In the genomic region with DNA sequence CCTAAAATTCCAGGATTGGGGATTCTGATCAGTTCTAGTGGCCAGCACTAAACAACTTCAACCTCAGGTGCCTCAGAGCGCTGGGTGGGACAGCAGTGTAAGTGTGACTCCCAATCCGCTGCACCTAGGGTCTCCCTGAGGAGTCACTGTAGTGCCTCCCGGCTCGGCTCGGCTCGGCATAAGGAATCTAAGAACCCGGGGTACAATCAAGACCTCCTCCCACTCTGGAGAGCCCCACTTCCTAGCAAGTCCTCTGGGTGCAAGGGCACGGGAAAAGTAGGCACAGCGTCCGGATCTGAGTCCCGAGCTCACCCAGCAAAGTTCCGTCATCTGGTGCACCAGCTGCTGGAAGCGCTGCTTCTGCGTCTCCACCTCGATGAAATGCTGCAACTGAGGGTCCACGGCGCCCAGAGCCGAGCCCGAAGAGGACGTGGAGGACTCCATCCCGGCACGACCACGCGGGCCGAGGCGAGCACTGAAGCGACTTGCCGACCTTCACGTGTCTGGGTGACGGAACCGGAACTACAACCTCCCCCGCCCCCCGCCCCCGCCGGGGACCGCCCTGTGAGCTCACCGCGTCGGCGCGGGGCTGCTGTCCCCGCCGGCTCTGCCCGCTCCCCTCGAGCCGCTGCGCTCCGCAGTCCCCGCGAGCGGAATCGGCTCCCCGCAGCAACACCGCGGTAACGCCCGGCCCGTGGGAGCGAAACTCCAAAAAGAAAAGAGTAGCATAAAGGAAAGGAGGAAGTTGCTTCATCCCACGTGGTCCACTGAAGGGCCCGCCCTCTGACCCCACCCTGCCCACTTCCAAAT, we compare ENCODE assay signal across 8 mouse cellular contexts. TPM values are rescaled to one million over a fixed set of nuclear protein-coding genes. Genes with fewer than 3 reads are reported as not detected.
A peak's percentile ranks its signal among the peaks of the same experiment; 100 is the strongest.
DNase-seq lines count a peak whose midpoint lies in the region; ATAC-seq lines count a peak whose summit lies in the region.

Gene Timm8a1 (minus strand): TSS at position 721 of the 810 bp plus-strand sequence.

- no peaks in the 10 kb centered on the region for H3K36me3 ChIP-seq in embryonic facial prominence, embryonic 11.5 days (replicated peaks; ENCODE audit: control insufficient read depth, insufficient read depth, low read depth, low read length)
- 0 out of 2 replicates have a peak, but pooled peaks cover 2% of the 10 kb centered on the region for H3K36me3 ChIP-seq in limb, embryonic 15.5 days
- H3K36me3 ChIP-seq in midbrain, embryonic 16.5 days (ENCODE audit: control insufficient read depth, insufficient read depth, low read length) = no peaks in the 10 kb centered on the region

- no peaks in the 10 kb centered on the region for H3K4me1 ChIP-seq in embryonic facial prominence, embryonic 11.5 days (ENCODE audit: control insufficient read depth, insufficient read depth, low read length)
- H3K4me1 ChIP-seq in limb, embryonic 15.5 days = no peaks in the 10 kb centered on the region
- peaks cover 3% of the 10 kb centered on the region; the same call in 1 of the 2 replicates for H3K4me1 ChIP-seq in midbrain, embryonic 16.5 days (ENCODE audit: control insufficient read depth, insufficient read depth, low read length)

- H3K4me2 ChIP-seq in embryonic facial prominence, embryonic 11.5 days (ENCODE audit: low read depth, low read length) = peak within 1 kb of the TSS; percentile 49
- peak within 1 kb of the TSS; percentile 50 for H3K4me2 ChIP-seq in limb, embryonic 15.5 days
- H3K4me2 ChIP-seq in midbrain, embryonic 16.5 days (ENCODE audit: low read length) = peak within 1 kb of the TSS; percentile 66

- 20% methylated on average over 33 of the region's 61 CpGs for WGBS in embryonic facial prominence, embryonic 11.5 days
- WGBS in limb, embryonic 15.5 days = 9% methylated on average over 50 of the region's 61 CpGs
- WGBS in midbrain, embryonic 16.5 days = 27% methylated on average over 32 of the region's 61 CpGs

- peak within 1 kb of the TSS; percentile 65; the same call in 1 of the 2 replicates for H3K27ac ChIP-seq in embryonic facial prominence, embryonic 11.5 days (replicated peaks; ENCODE audit: low read depth, low read length)
- H3K27ac ChIP-seq in limb, embryonic 15.5 days = peak within 1 kb of the TSS; percentile 89
- H3K27ac ChIP-seq in midbrain, embryonic 16.5 days (ENCODE audit: low read length) = no peak within 1 kb of the TSS

- no peaks in the 10 kb centered on the region for H3K9me3 ChIP-seq in embryonic facial prominence, embryonic 11.5 days (replicated peaks; ENCODE audit: control insufficient read depth, low read length)
- no peaks in the 10 kb centered on the region for H3K9me3 ChIP-seq in limb, embryonic 15.5 days
- no peaks in the 10 kb centered on the region for H3K9me3 ChIP-seq in midbrain, embryonic 16.5 days (replicated peaks; ENCODE audit: control insufficient read depth, low read length, poor library complexity, severe bottlenecking)

- no peaks in the 10 kb centered on the region for H3K27me3 ChIP-seq in embryonic facial prominence, embryonic 11.5 days (ENCODE audit: control insufficient read depth, insufficient read depth, low read length)
- no peaks in the 10 kb centered on the region for H3K27me3 ChIP-seq in limb, embryonic 15.5 days
- H3K27me3 ChIP-seq in midbrain, embryonic 16.5 days (ENCODE audit: control insufficient read depth, insufficient read depth, low read depth, low read length) = no peaks in the 10 kb centered on the region

- ATAC-seq in embryonic facial prominence, embryonic 11.5 days (replicated peaks; ENCODE audit: insufficient number of reproducible peaks, low FRiP score, low TSS enrichment, low read depth) = peak; percentile 90
- peak; percentile 85 for ATAC-seq in limb, embryonic 15.5 days (ENCODE audit: insufficient number of reproducible peaks, low FRiP score, low TSS enrichment, low read depth)
- peak; percentile 95 for ATAC-seq in midbrain, embryonic 16.5 days

- H3K4me3 ChIP-seq in embryonic facial prominence, embryonic 11.5 days (ENCODE audit: low read depth, low read length) = peak within 1 kb of the TSS; percentile 41
- peak within 1 kb of the TSS; percentile 53 for H3K4me3 ChIP-seq in limb, embryonic 15.5 days
- peak within 1 kb of the TSS; percentile 46 for H3K4me3 ChIP-seq in midbrain, embryonic 16.5 days (ENCODE audit: low read depth, low read length)

- peak; percentile 85 for DNase-seq in 3134 (ENCODE audit: extremely low read depth, insufficient read length, low spot score)
- peak; percentile 74 for DNase-seq in adrenal gland, postnatal 10 days
- DNase-seq in embryonic facial prominence, embryonic 11.5 days (ENCODE audit: low spot score) = peak; percentile 67
- DNase-seq in heart, adult 18-20 months = peak; percentile 63 to 76
- peak; percentile 72 for DNase-seq in kidney, adult 18-20 months
- peak; percentile 63 to 69 for DNase-seq in spleen, postnatal 10 days (ENCODE audit: low spot score in 2 of 2)

- H3K9ac ChIP-seq in embryonic facial prominence, embryonic 11.5 days (replicated peaks; ENCODE audit: low read length) = peak within 1 kb of the TSS; percentile 60
- H3K9ac ChIP-seq in limb, embryonic 15.5 days = peak within 1 kb of the TSS; percentile 33; the same call in 1 of the 2 replicates
- peak within 1 kb of the TSS; percentile 60 for H3K9ac ChIP-seq in midbrain, embryonic 16.5 days (ENCODE audit: low read depth, low read length)

RNA-seq across cellular contexts. Expression of gene Timm8a1, which starts in this region (rescaled TPM):
- total RNA-seq in adrenal gland, postnatal 10 days (2021) = 10 to 100 TPM; 52.9 to 58.0 TPM
- 91.8 and 92.4 TPM in 2 replicates for polyA plus RNA-seq in embryonic facial prominence, embryonic 11.5 days (2014; fragmentation: Nextera tagmentation; extraction: Ambion mirVana)
- 10 to 100 TPM; 23.1 to 30.8 TPM for total RNA-seq in heart, adult 18-20 months (2021)
- polyA plus RNA-seq in limb, embryonic 15.5 days (2015; fragmentation: Nextera tagmentation; extraction: Ambion mirVana) = 64.1 and 67.9 TPM in 2 replicates
- 40.7 and 40.8 TPM in 2 replicates for polyA plus RNA-seq in midbrain, embryonic 16.5 days (2015; fragmentation: Nextera tagmentation; extraction: Ambion mirVana)
